Mouse (Mus musculus) stomach, embryonic 16.5 days (tissue): ENCODE data around the gene Elk4. TPM values are rescaled to one million over a fixed set of nuclear protein-coding genes. Genes with fewer than 3 reads are reported as not detected.
A peak's percentile ranks its signal among the peaks of the same experiment; 100 is the strongest.

Source experiments
- ATAC-seq: fragments of 200-750 bp; cut with Nextera tagmentation; 2 replicates; pipeline ENCODE4 v1.8.0; 2017; ENCODE audit warnings: moderate number of reproducible peaks, moderate TSS enrichment; ENCODE audit not compliant: insufficient read depth, low FRiP score
- H3K27ac ChIP-seq: fragments of 300-500 bp; sonication (generic); 2 replicates; pipeline ENCODE4 v1.5.1; 2014; ENCODE audit warnings: low read length
- H3K27me3 ChIP-seq: fragments of 300-500 bp; sonication (generic); 2 replicates; pipeline ENCODE4 v1.6.1; 2014; ENCODE audit warnings: low read length, control low read depth, mixed read lengths; ENCODE audit not compliant: control insufficient read depth, insufficient read depth
- H3K36me3 ChIP-seq: fragments of 300-500 bp; sonication (generic); 2 replicates; pipeline ENCODE4 v1.6.1; 2014; ENCODE audit warnings: low read length; ENCODE audit not compliant: control insufficient read depth, insufficient read depth
- H3K4me1 ChIP-seq: fragments of 300-500 bp; sonication (generic); 2 replicates; pipeline ENCODE4 v1.6.1; 2014; ENCODE audit warnings: low read length, control low read depth, mixed read lengths; ENCODE audit not compliant: control insufficient read depth, insufficient read depth
- H3K4me2 ChIP-seq: fragments of 300-500 bp; sonication (generic); 2 replicates; pipeline ENCODE4 v1.6.1; 2014; ENCODE audit warnings: low read depth, low read length, mixed read lengths
- H3K4me3 ChIP-seq: fragments of 300-500 bp; sonication (generic); replicated peaks from 2 replicates; pipeline ENCODE4 v1.5.1; 2014; ENCODE audit warnings: mild to moderate bottlenecking, low read length
- H3K9ac ChIP-seq: fragments of 300-500 bp; sonication (generic); 2 replicates; pipeline ENCODE4 v1.6.1; 2014; ENCODE audit warnings: low read length
- H3K9me3 ChIP-seq: fragments of 300-500 bp; sonication (generic); replicated peaks from 2 replicates; pipeline ENCODE4 v1.6.1; 2016; ENCODE audit warnings: low read length, control low read depth; ENCODE audit not compliant: control insufficient read depth
- WGBS: fragments of 180-500 bp; shearing (Covaris S2); extraction: QIAGEN DNeasy Blood & Tissue Kit; methylation state at CpG from one replicate; pipeline ENCODE4 v1.1.7; 2014; 5-methylcytosine and 5-hydroxymethylcytosine counted together
- polyA plus RNA-seq: library from polyadenylated mRNA; unstranded; fragments of >200 nt; fragmentation: Nextera tagmentation; extraction: Ambion mirVana; gene quantifications from 2 replicates; pipeline ENCODE4 v1.2.1, GENCODE M21; 2015

Elk4 gene
- polyA plus RNA-seq, 1 experiment from 2014 or later: 21.3 TPM

GRCm38 (mm10) chr1:132006721-132007120 is 686 bp upstream of the Elk4 start:
- WGBS: 24% methylated on average over 5 of the region's 5 CpGs
- peaks cover 26% of the 10 kb centered on the region for H3K4me1 ChIP-seq
- no peaks in the 10 kb centered on the region for H3K27me3 ChIP-seq
- no peaks in the 10 kb centered on the region for H3K36me3 ChIP-seq
- H3K4me3 ChIP-seq: peak overlapping the region; percentile 72
- H3K9me3 ChIP-seq: no peaks in the 10 kb centered on the region
- H3K27ac ChIP-seq: peak overlapping the region; percentile 99
- no peak for ATAC-seq
- peak overlapping the region; percentile 62 for H3K4me2 ChIP-seq
- H3K9ac ChIP-seq: peak overlapping the region; percentile 95

- ATAC-seq: peak; percentile 94
- H3K36me3 ChIP-seq: no peaks in the 10 kb centered on the region
- H3K27ac ChIP-seq: peak overlapping the region; percentile 99
- H3K4me1 ChIP-seq: peaks cover 26% of the 10 kb centered on the region
- no peaks in the 10 kb centered on the region for H3K9me3 ChIP-seq
- peak overlapping the region; percentile 72 for H3K4me3 ChIP-seq
- under 1% methylated on average over 68 of the region's 72 CpGs for WGBS
- H3K9ac ChIP-seq: peak overlapping the region; percentile 95
- H3K27me3 ChIP-seq: no peaks in the 10 kb centered on the region
- peak overlapping the region; percentile 87 for H3K4me2 ChIP-seq
Measured at GRCm38 (mm10) chr1:132007828-132008827, 721 bp downstream of the Elk4 start.

GRCm38 (mm10) chr1:132008881-132009644 is 1.7 kb downstream of the Elk4 start:
- no peaks in the 10 kb centered on the region for H3K27me3 ChIP-seq
- peak overlapping the region; percentile 72 for H3K4me3 ChIP-seq
- peaks cover 26% of the 10 kb centered on the region for H3K4me1 ChIP-seq
- no peaks in the 10 kb centered on the region for H3K9me3 ChIP-seq
- H3K4me2 ChIP-seq: peak overlapping the region; percentile 87
- H3K27ac ChIP-seq: peak overlapping the region; percentile 99; the same call in 1 of the 2 replicates
- H3K36me3 ChIP-seq: no peaks in the 10 kb centered on the region
- ATAC-seq: no peak
- 31% methylated on average over 8 of the region's 8 CpGs for WGBS
- peak overlapping the region; percentile 95 for H3K9ac ChIP-seq

- Histone ChIP-seq H3K27ac (peak overlapping the region; percentile 20; the same call in 1 of the 2 replicates), H3K9ac (no peak overlapping the region), H3K4me2 (no peak overlapping the region), H3K9me3 (no peaks in the 10 kb centered on the region), H3K27me3 (no peaks in the 10 kb centered on the region), H3K36me3 (no peaks in the 10 kb centered on the region), H3K4me3 (no peak overlapping the region), H3K4me1 (peaks cover 26% of the 10 kb centered on the region)
- no peak for ATAC-seq
- 75% methylated on average over 17 of the region's 17 CpGs for WGBS
Measured at GRCm38 (mm10) chr1:132010632-132011501, 3.5 kb downstream of the Elk4 start.

GRCm38 (mm10) chr1:132011785-132012184 is 4.4 kb downstream of the Elk4 start:
- Histone ChIP-seq H3K4me1 (peaks cover 20% of the 10 kb centered on the region), H3K9me3 (no peaks in the 10 kb centered on the region), H3K27me3 (no peaks in the 10 kb centered on the region), H3K9ac (no peak overlapping the region), H3K27ac (no peak overlapping the region), H3K4me3 (no peak overlapping the region), H3K4me2 (no peak overlapping the region), H3K36me3 (no peaks in the 10 kb centered on the region)
- WGBS: 76% methylated on average over 2 of the region's 2 CpGs
- ATAC-seq: no peak

- Histone ChIP-seq H3K4me2 (no peak overlapping the region), H3K9me3 (no peaks in the 10 kb centered on the region), H3K4me3 (no peak overlapping the region), H3K27me3 (no peaks in the 10 kb centered on the region), H3K4me1 (peaks cover 18% of the 10 kb centered on the region), H3K9ac (no peak overlapping the region), H3K36me3 (peaks cover 2% of the 10 kb centered on the region; the same call in 1 of the 2 replicates), H3K27ac (no peak overlapping the region)
- ATAC-seq: no peak
- WGBS: 75% methylated on average over 8 of the region's 8 CpGs
Measured at GRCm38 (mm10) chr1:132012861-132013260, 5.5 kb downstream of the Elk4 start.

- no peaks in the 10 kb centered on the region for H3K27me3 ChIP-seq
- WGBS: 91% methylated on average over 1 of the region's 1 CpGs
- H3K4me2 ChIP-seq: no peak overlapping the region
- no peak for ATAC-seq
- H3K36me3 ChIP-seq: peaks cover 7% of the 10 kb centered on the region; the same call in 1 of the 2 replicates
- H3K27ac ChIP-seq: no peak overlapping the region
- H3K9me3 ChIP-seq: no peaks in the 10 kb centered on the region
- H3K4me3 ChIP-seq: no peak overlapping the region
- H3K4me1 ChIP-seq: peaks cover 7% of the 10 kb centered on the region
- H3K9ac ChIP-seq: no peak overlapping the region
Measured at GRCm38 (mm10) chr1:132014800-132015199, 7.4 kb downstream of the Elk4 start.

GRCm38 (mm10) chr1:132016691-132017090 is 9.3 kb downstream of the Elk4 start:
- Histone ChIP-seq H3K4me3 (no peak overlapping the region), H3K4me1 (no peaks in the 10 kb centered on the region; the same call in 1 of the 2 replicates), H3K27ac (no peak overlapping the region), H3K9me3 (no peaks in the 10 kb centered on the region), H3K9ac (no peak overlapping the region), H3K36me3 (peaks cover 12% of the 10 kb centered on the region), H3K4me2 (no peak overlapping the region), H3K27me3 (no peaks in the 10 kb centered on the region)
- WGBS: 86% methylated on average over 1 of the region's 1 CpGs
- ATAC-seq: no peak
